Mouse (Mus musculus) neural tube, embryonic 13.5 days (tissue): ENCODE measurements around the gene Slc22a4. TPM values are rescaled to one million over a fixed set of nuclear protein-coding genes. Genes with fewer than 3 reads are reported as not detected.

Experiments
- ATAC-seq: fragments of 200-750 bp; cut with Nextera tagmentation; 2 replicates; pipeline ENCODE4 v1.8.0; 2017; ENCODE audit warnings: low read depth, mild to moderate bottlenecking, moderate TSS enrichment, moderate library complexity
- H3K27ac ChIP-seq: fragments of 300-500 bp; sonication (generic); replicated peaks from 2 replicates; pipeline ENCODE4 v1.5.1; 2015; ENCODE audit warnings: moderate library complexity, mild to moderate bottlenecking, inconsistent platforms
- H3K27me3 ChIP-seq: fragments of 300-500 bp; sonication (generic); 2 replicates; pipeline ENCODE4 v1.6.1; 2015; ENCODE audit warnings: mild to moderate bottlenecking, inconsistent platforms
- H3K36me3 ChIP-seq: fragments of 300-500 bp; sonication (generic); 2 replicates; pipeline ENCODE4 v1.6.1; 2015; ENCODE audit warnings: mild to moderate bottlenecking, inconsistent platforms
- H3K4me1 ChIP-seq: fragments of 300-500 bp; sonication (generic); replicated peaks from 2 replicates; pipeline ENCODE4 v1.6.1; 2015; ENCODE audit warnings: inconsistent platforms
- H3K4me2 ChIP-seq: fragments of 300-500 bp; sonication (generic); 2 replicates; pipeline ENCODE4 v1.6.1; 2015; ENCODE audit warnings: inconsistent platforms, mild to moderate bottlenecking, moderate library complexity
- H3K4me3 ChIP-seq: fragments of 300-500 bp; sonication (generic); 2 replicates; pipeline ENCODE4 v1.5.1; 2015; ENCODE audit warnings: mild to moderate bottlenecking, inconsistent platforms
- H3K9ac ChIP-seq: fragments of 300-500 bp; sonication (generic); 2 replicates; pipeline ENCODE4 v1.6.1; 2015; ENCODE audit warnings: moderate library complexity, mild to moderate bottlenecking, inconsistent platforms
- H3K9me3 ChIP-seq: fragments of 300-500 bp; sonication (generic); 2 replicates; pipeline ENCODE4 v1.6.1; 2016; ENCODE audit warnings: inconsistent platforms
- WGBS: fragments of 180-500 bp; shearing (Covaris S2); methylation state at CpG from one replicate; pipeline ENCODE4 v1.1.7; 2015; 5-methylcytosine and 5-hydroxymethylcytosine counted together
- polyA plus RNA-seq: library from polyadenylated mRNA; unstranded; fragments of >200 nt; fragmentation: Nextera tagmentation; extraction: Ambion mirVana; gene quantifications from 2 replicates; pipeline ENCODE4 v1.2.1, GENCODE M21; 2015

Slc22a4 gene
- polyA plus RNA-seq: 1.7 and 2.0 TPM in 2 replicates

- Histone ChIP-seq H3K9me3 (no peaks in the 10 kb centered on the region), H3K4me3 (peak within 1 kb of the TSS; percentile 54), H3K9ac (peak within 1 kb of the TSS; percentile 76), H3K27me3 (peaks cover 37% of the 10 kb centered on the region), H3K27ac (no peak within 1 kb of the TSS), H3K4me1 (peaks cover 19% of the 10 kb centered on the region), H3K36me3 (no peaks in the 10 kb centered on the region), H3K4me2 (peak within 1 kb of the TSS; percentile 94)
- ATAC-seq: peak; percentile 87
- 2% methylated on average over 61 of the region's 61 CpGs for WGBS
Measured at GRCm38 (mm10) chr11:54028044-54028951, at the start of gene Slc22a4. Gene Slc22a4, minus strand, starts transcription at chr11:54028090.

- Histone ChIP-seq H3K9me3 (no peaks in the 10 kb centered on the region), H3K9ac (no peak overlapping the region), H3K4me1 (peaks cover 10% of the 10 kb centered on the region; the same call in 1 of the 2 replicates), H3K27me3 (no peaks in the 10 kb centered on the region), H3K4me2 (no peak overlapping the region), H3K36me3 (no peaks in the 10 kb centered on the region), H3K4me3 (no peak overlapping the region), H3K27ac (no peak overlapping the region)
- WGBS: 68% methylated on average over 1 of the region's 1 CpGs
- ATAC-seq: no peak
Measured at GRCm38 (mm10) chr11:54076101-54076500, 48.2 kb upstream of the Slc22a4 start.

GRCm38 (mm10) chr11:54075353-54075752, 47.5 kb upstream of the Slc22a4 start:
- H3K4me2 ChIP-seq: no peak overlapping the region
- peaks cover 10% of the 10 kb centered on the region; the same call in 1 of the 2 replicates for H3K4me1 ChIP-seq
- no peaks in the 10 kb centered on the region for H3K9me3 ChIP-seq
- H3K4me3 ChIP-seq: no peak overlapping the region
- H3K9ac ChIP-seq: no peak overlapping the region
- no peak for ATAC-seq
- peaks cover 2% of the 10 kb centered on the region; the same call in 1 of the 2 replicates for H3K27me3 ChIP-seq
- no peak overlapping the region for H3K27ac ChIP-seq
- 68% methylated on average over 6 of the region's 6 CpGs for WGBS
- H3K36me3 ChIP-seq: no peaks in the 10 kb centered on the region

- Histone ChIP-seq H3K9ac (no peak overlapping the region), H3K9me3 (no peaks in the 10 kb centered on the region), H3K27ac (no peak overlapping the region), H3K36me3 (no peaks in the 10 kb centered on the region), H3K4me1 (peaks cover 20% of the 10 kb centered on the region), H3K27me3 (peaks cover 17% of the 10 kb centered on the region), H3K4me2 (no peak overlapping the region), H3K4me3 (no peak overlapping the region)
- ATAC-seq: no peak
- WGBS: 30% methylated on average over 4 of the region's 4 CpGs
Measured at GRCm38 (mm10) chr11:54073291-54073690, 45.4 kb upstream of the Slc22a4 start.

DNA sequence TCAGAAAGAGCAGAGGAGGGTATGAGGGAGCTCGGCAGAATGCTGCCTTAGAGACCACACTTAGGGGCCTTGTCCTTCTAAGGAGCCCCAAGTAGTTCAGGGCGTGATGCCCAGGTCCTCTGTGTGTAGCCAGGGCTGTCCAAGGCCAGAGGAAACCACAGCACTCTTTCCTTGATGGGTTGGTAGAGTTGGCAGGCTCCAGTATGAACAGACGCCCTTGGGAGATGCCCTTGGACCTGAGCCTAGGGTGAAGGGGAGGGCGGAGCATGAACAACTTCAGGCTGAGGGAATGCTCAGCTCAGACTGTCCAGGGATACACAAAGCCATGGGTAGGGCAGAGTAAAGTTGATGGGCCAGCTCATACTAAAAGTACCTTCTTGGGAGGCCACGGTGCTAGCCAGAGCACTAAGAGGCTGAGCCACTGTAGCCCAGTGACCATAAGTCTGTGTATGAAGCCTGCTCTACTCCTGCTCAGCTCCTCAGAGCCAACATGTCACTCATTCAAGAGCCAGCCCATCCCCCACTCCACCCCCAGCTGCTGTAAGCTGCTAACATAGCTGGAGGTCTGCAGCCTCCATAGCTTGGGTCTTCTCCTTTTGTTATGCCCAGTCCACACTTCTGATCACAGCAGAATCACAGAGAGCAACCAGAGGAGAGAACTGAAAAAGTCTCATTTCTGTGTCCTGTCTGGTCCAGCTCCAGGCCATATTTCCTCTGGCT, 44.0 kb upstream of the Slc22a4 start:
- Histone ChIP-seq H3K9ac (no peak overlapping the region), H3K36me3 (no peaks in the 10 kb centered on the region), H3K4me1 (peaks cover 35% of the 10 kb centered on the region), H3K4me2 (no peak overlapping the region), H3K27me3 (peaks cover 25% of the 10 kb centered on the region), H3K4me3 (no peak overlapping the region), H3K9me3 (no peaks in the 10 kb centered on the region), H3K27ac (no peak overlapping the region)
- 92% methylated on average over 5 of the region's 5 CpGs for WGBS
- no peak for ATAC-seq

DNA sequence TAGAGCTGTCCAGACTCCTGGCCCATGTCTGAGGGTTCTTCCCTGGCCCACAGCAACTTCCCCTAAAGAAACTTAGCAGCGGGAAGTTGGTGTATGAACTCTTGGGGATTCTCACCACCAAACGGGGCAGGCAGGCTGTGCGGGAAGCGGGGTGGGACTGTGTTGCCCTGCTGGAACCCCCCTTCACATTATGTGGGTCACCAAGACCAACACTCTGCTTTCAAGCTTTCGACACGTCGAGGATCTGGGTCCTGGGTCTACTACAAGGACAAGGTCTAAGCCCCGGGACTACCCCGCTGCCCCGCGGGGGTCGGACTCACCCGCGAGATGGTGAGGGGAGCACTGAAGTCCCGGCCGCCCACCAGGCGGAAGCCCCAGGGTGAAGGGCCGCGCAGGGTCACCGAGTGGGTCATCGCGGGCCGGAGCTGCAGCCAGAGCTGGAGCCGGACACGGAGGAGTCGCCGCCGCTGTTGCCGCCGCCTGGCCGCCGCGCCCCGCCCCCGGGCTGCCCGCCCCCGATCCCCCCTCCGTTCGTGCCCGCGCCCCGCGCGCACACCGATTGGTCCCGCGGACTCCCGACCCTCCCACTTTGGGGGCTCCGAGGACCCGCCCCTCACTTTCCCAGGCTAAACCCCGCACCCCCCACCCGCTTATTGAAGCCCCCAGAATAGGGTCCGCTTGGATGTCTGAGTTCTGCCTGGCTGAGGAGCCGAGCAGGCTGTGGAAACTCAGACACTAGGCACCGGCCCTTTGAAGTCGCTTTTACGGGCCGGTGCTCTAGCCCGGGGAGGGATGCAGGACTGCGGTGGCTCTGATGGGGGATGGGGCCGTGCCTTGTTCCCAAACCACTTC, 40.9 kb upstream of the Slc22a4 start, which contains the start of gene Pdlim4:
Pdlim4 (minus strand) TSS at position 495 of the 852 bp plus-strand sequence.
- H3K4me3 ChIP-seq: peak within 1 kb of the TSS; percentile 58
- WGBS: 2% methylated on average over 58 of the region's 61 CpGs
- peak; percentile 69; the same call in 1 of the 2 replicates for ATAC-seq
- H3K9me3 ChIP-seq: no peaks in the 10 kb centered on the region
- H3K4me2 ChIP-seq: peak within 1 kb of the TSS; percentile 93
- H3K4me1 ChIP-seq: peaks cover 37% of the 10 kb centered on the region
- H3K27me3 ChIP-seq: peaks cover 25% of the 10 kb centered on the region
- H3K27ac ChIP-seq: 0 out of 2 replicates have a peak within 1 kb of the TSS, but pooled peaks have one; percentile 18
- H3K36me3 ChIP-seq: no peaks in the 10 kb centered on the region
- H3K9ac ChIP-seq: peak within 1 kb of the TSS; percentile 74

DNA sequence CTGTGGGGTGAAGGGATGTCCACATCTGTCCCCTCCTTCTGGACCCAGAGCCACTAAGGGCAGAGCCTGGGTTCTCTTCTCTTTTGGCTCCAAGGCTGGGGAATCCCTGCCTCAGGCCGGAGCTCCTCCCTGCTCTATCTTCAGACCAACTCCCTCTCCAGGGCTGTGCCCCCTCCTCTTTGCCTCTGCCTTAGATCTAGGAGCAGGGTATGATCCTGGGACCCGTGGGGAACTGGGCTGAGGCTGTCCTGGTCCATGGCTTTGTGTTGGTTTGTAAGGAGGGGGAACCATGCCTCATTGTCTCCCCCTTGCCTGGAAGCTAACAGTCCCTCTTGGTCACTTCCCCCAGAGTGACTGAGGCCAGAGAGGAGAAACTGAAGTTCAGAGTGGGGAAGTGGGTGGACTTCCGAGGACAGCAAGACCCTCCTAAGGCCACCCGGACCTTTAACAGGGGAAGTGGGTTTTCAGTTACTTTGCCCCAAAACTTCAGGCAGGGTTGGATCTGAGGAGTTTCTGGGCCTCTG, 40.2 kb upstream of the Slc22a4 start:
- peak overlapping the region; percentile 58 for H3K4me3 ChIP-seq
- H3K9me3 ChIP-seq: no peaks in the 10 kb centered on the region
- H3K4me1 ChIP-seq: peaks cover 38% of the 10 kb centered on the region
- no peak overlapping the region for H3K27ac ChIP-seq
- peaks cover 25% of the 10 kb centered on the region for H3K27me3 ChIP-seq
- H3K4me2 ChIP-seq: peak overlapping the region; percentile 93
- no peaks in the 10 kb centered on the region for H3K36me3 ChIP-seq
- H3K9ac ChIP-seq: peak overlapping the region; percentile 74
- WGBS: 35% methylated on average over 4 of the region's 4 CpGs
- ATAC-seq: no peak

GRCm38 (mm10) chr11:54067318-54067995, 39.6 kb upstream of the Slc22a4 start:
- Histone ChIP-seq H3K27ac (no peak overlapping the region), H3K4me1 (peaks cover 41% of the 10 kb centered on the region), H3K4me2 (peak overlapping the region; percentile 93), H3K27me3 (peaks cover 25% of the 10 kb centered on the region), H3K4me3 (peak overlapping the region; percentile 58), H3K9me3 (no peaks in the 10 kb centered on the region), H3K9ac (peak overlapping the region; percentile 74), H3K36me3 (no peaks in the 10 kb centered on the region)
- 34% methylated on average over 12 of the region's 12 CpGs for WGBS
- no peak for ATAC-seq

GRCm38 (mm10) chr11:54066400-54066799, 38.5 kb upstream of the Slc22a4 start:
- WGBS: 87% methylated on average over 5 of the region's 5 CpGs
- Histone ChIP-seq H3K9ac (no peak overlapping the region), H3K27me3 (peaks cover 25% of the 10 kb centered on the region), H3K4me1 (peaks cover 49% of the 10 kb centered on the region), H3K27ac (no peak overlapping the region), H3K9me3 (no peaks in the 10 kb centered on the region), H3K36me3 (no peaks in the 10 kb centered on the region), H3K4me2 (peak overlapping the region; percentile 93), H3K4me3 (no peak overlapping the region)
- no peak for ATAC-seq

GRCm38 (mm10) chr11:54065915-54066178, 38.0 kb upstream of the Slc22a4 start:
- no peak overlapping the region for H3K9ac ChIP-seq
- no peak overlapping the region for H3K27ac ChIP-seq
- 85% methylated on average over 4 of the region's 4 CpGs for WGBS
- H3K27me3 ChIP-seq: peaks cover 25% of the 10 kb centered on the region
- H3K4me2 ChIP-seq: no peak overlapping the region
- H3K4me1 ChIP-seq: peaks cover 54% of the 10 kb centered on the region
- H3K9me3 ChIP-seq: no peaks in the 10 kb centered on the region
- ATAC-seq: no peak
- H3K4me3 ChIP-seq: no peak overlapping the region
- no peaks in the 10 kb centered on the region for H3K36me3 ChIP-seq
